Comparison of ENCODE assay signal across 8 mouse cellular contexts in the genomic region with DNA sequence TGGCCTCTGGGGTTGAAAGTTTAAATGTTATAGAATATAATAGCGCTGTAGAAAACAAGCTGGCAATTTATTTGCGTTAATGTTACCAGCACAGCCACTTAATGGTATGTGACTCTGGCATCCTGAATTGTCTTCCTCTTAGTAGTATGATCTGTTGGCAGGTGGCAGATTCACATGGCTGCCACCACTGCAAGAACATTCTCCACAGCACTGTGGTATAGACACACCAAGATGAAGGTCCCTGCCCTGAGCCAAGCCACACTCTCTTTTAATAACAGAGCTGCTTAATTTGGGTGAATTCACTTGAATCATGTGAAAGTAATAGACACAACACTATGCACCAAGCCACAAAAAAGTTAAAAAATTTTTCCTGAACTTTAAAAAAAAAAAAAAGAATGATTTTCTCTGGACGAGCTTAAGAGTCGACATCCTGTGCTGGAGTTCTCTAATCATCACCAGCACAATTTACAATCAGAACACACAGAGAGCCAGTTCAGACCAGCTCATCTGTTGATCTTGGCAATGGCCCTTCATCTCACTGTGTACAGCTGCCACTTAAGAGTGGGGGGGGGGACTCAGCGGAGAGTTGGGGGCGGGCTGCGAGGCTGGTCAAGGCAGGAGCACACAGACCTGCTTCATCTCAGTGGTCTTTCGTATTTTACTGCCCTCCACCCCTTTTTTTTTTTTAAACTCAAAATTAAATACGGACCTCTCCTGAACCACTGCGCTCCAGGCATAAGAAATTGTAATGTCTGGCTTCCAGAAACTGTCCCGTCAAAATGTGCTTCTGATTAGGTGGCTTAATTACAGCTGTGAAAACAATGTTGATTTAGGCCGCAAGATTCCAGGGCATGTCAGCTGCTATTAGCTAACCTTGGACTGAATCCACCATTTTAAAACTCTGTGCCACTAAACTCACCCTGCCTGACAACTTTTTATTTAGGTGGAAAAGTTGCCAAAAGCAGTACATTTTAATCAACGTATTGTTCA.
DNase-seq lines count a peak whose midpoint lies in the region; ATAC-seq lines count a peak whose summit lies in the region.

No protein-coding gene starts in this region.

- H3K27ac ChIP-seq in midbrain, embryonic 13.5 days: no peak overlapping the region
- no peak overlapping the region for H3K27ac ChIP-seq in midbrain, embryonic 11.5 days (ENCODE audit: low read depth, low read length)
- no peak overlapping the region for H3K27ac ChIP-seq in neural tube, embryonic 14.5 days (ENCODE audit: low read depth, low read length)

- H3K27me3 ChIP-seq in midbrain, embryonic 13.5 days: no peaks in the 10 kb centered on the region
- H3K27me3 ChIP-seq in midbrain, embryonic 11.5 days (ENCODE audit: control insufficient read depth, insufficient read depth, low read length): no peaks in the 10 kb centered on the region
- no peaks in the 10 kb centered on the region for H3K27me3 ChIP-seq in neural tube, embryonic 14.5 days (ENCODE audit: control insufficient read depth, insufficient read depth, low read length)

- no peak for DNase-seq in midbrain, embryonic 11.5 days (ENCODE audit: low spot score, missing footprints)
- peak; percentile 18 for DNase-seq in gastrocnemius, postnatal 25 days
- peak; percentile 10 for DNase-seq in kidney, adult 11 months
- no peak for DNase-seq in spleen, postnatal 36 days (ENCODE audit: low spot score in 2 of 2)
- DNase-seq in layer of hippocampus, adult 8-10 months (ENCODE audit: low spot score in 2 of 2): no peak

- 77% methylated on average over 13 of the region's 13 CpGs for WGBS in midbrain, embryonic 13.5 days
- WGBS in midbrain, embryonic 11.5 days: 81% methylated on average over 13 of the region's 13 CpGs
- WGBS in neural tube, embryonic 14.5 days: 64% methylated on average over 13 of the region's 13 CpGs

- H3K9ac ChIP-seq in midbrain, embryonic 13.5 days (replicated peaks): no peak overlapping the region
- no peak overlapping the region for H3K9ac ChIP-seq in midbrain, embryonic 11.5 days (ENCODE audit: low read length)
- no peak overlapping the region for H3K9ac ChIP-seq in neural tube, embryonic 14.5 days (replicated peaks; ENCODE audit: low read depth, low read length)

- H3K36me3 ChIP-seq in midbrain, embryonic 13.5 days: no peaks in the 10 kb centered on the region
- no peaks in the 10 kb centered on the region for H3K36me3 ChIP-seq in midbrain, embryonic 11.5 days (ENCODE audit: control insufficient read depth, insufficient read depth, low read length)
- H3K36me3 ChIP-seq in neural tube, embryonic 14.5 days (ENCODE audit: control insufficient read depth, insufficient read depth, low read length): no peaks in the 10 kb centered on the region

- peak; percentile 77 for ATAC-seq in midbrain, embryonic 13.5 days
- ATAC-seq in midbrain, embryonic 11.5 days (ENCODE audit: low FRiP score): no peak
- ATAC-seq in neural tube, embryonic 14.5 days (ENCODE audit: low read depth): peak; percentile 51; the same call in 1 of the 2 replicates
- ATAC-seq in erythroblast, adult 5-6 weeks (replicated peaks; ENCODE audit: low FRiP score, poor library complexity, severe bottlenecking): no peak

- H3K4me3 ChIP-seq in midbrain, embryonic 13.5 days (replicated peaks): no peak overlapping the region
- H3K4me3 ChIP-seq in midbrain, embryonic 11.5 days (ENCODE audit: low read depth, low read length): no peak overlapping the region
- H3K4me3 ChIP-seq in neural tube, embryonic 14.5 days (ENCODE audit: low read depth, low read length): no peak overlapping the region

- no peaks in the 10 kb centered on the region for H3K9me3 ChIP-seq in midbrain, embryonic 13.5 days
- H3K9me3 ChIP-seq in midbrain, embryonic 11.5 days (ENCODE audit: control insufficient read depth, low read length): no peaks in the 10 kb centered on the region
- H3K9me3 ChIP-seq in neural tube, embryonic 14.5 days (ENCODE audit: control insufficient read depth, low read length): no peaks in the 10 kb centered on the region

- H3K4me2 ChIP-seq in midbrain, embryonic 13.5 days (replicated peaks): no peak overlapping the region
- no peak overlapping the region for H3K4me2 ChIP-seq in midbrain, embryonic 11.5 days
- no peak overlapping the region for H3K4me2 ChIP-seq in neural tube, embryonic 14.5 days (ENCODE audit: low read depth, low read length)

- H3K4me1 ChIP-seq in midbrain, embryonic 13.5 days (replicated peaks): no peaks in the 10 kb centered on the region
- no peaks in the 10 kb centered on the region for H3K4me1 ChIP-seq in midbrain, embryonic 11.5 days (ENCODE audit: control insufficient read depth, insufficient read depth, low read length)
- no peaks in the 10 kb centered on the region for H3K4me1 ChIP-seq in neural tube, embryonic 14.5 days (ENCODE audit: control insufficient read depth, insufficient read depth, low read length)

Comparison
In these comparisons a context has a peak if more than half of its experiments do, and no peak if none do; other contexts are left out.
1. ATAC-seq: peak in midbrain, embryonic 13.5 days (single experiment) and neural tube, embryonic 14.5 days (single experiment); none in midbrain, embryonic 11.5 days (single experiment) and erythroblast, adult 5-6 weeks (single experiment).
2. DNase-seq: peak in gastrocnemius, postnatal 25 days (single experiment) and kidney, adult 11 months (single experiment); none in midbrain, embryonic 11.5 days (single experiment), spleen, postnatal 36 days (0 of 2) and layer of hippocampus, adult 8-10 months (0 of 2).